Mouse (Mus musculus): ENCODE results near the gene Mtif2. TPM values are rescaled to one million over a fixed set of nuclear protein-coding genes. Genes with fewer than 3 reads are reported as not detected.

Mtif2 gene
- 54.2 and 56.1 TPM in 2 replicates for polyA plus RNA-seq (2016; fragmentation: Nextera tagmentation; extraction: Ambion mirVana)

DNA sequence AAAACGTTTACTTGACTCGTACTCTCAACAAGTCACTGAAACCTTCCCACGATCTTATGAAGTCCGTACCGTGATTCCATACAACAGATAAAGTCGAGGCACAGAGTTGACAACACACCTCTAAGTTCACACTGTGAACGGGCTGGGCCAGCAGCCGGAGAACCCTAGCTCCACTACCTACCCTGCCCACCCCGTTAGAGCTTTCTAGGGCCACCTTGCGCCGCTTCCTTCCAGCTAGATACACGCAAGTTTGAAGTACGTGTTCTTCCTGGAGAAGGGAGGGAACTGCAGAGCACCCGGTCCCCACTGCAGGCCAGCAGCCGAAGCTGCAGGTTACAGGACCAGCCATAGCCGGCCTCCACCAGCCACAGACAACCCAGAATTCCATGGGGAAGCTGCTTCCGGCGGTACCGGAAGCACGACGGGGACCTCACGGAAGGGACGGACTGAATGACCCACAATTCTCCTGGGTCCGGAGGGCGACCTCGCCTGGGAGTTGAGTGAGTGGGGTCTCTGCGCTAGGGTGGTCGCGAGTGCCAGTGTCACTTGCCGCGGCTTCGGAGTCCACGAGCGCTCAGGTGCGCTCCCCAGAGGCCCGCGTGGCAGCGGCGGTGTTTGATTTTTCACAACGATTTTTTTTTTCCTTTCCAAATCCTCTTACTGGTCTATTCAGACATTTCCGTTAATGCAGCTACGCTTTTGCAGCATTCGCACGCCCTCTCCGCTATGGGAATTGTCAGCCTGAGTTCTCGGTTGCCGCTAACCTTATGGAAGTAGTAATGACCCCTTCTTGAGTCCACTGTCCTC is at the start of gene Mtif2:
Mtif2 (plus strand) TSS at position 421 of the 807 bp plus-strand sequence.
- H3K27ac ChIP-seq = peak within 1 kb of the TSS; percentile 82
- peaks cover 19% of the 10 kb centered on the region for H3K4me1 ChIP-seq
- 3% methylated on average over 47 of the region's 47 CpGs for WGBS
- H3K9ac ChIP-seq = peak within 1 kb of the TSS; percentile 69
- ATAC-seq (ENCODE audit: low FRiP score) = peak; percentile 96
- peak within 1 kb of the TSS; percentile 70 for H3K4me2 ChIP-seq
- peaks cover 11% of the 10 kb centered on the region for H3K36me3 ChIP-seq (replicated peaks)
- peak within 1 kb of the TSS; percentile 71 for H3K4me3 ChIP-seq (replicated peaks)
- no peaks in the 10 kb centered on the region for H3K9me3 ChIP-seq
- H3K27me3 ChIP-seq = no peaks in the 10 kb centered on the region

DNA sequence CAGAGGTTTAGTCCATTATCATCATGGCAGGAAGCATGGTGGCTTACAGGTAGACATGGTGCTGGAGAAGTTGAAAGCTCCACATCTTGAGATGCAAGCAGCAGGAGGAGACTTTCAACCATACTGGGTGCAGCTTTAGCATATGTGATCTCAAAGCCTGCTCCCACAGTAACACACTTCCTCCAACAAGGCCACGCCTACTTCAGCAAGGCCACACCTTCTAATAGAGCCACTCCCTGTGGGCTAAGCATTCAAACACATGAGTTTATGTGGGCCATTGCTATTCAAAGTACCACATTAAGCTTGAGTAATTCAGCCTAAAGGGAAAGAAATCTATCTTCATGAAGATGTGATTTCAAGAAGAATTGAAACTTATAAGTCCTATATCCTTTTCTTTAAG is 33.1 kb upstream of the Mtif2 start:
- Histone ChIP-seq H3K27ac (no peak overlapping the region), H3K36me3 (replicated peaks) (peaks cover 26% of the 10 kb centered on the region), H3K4me1 (no peaks in the 10 kb centered on the region), H3K27me3 (no peaks in the 10 kb centered on the region), H3K4me3 (replicated peaks) (no peak overlapping the region), H3K9me3 (no peaks in the 10 kb centered on the region), H3K9ac (no peak overlapping the region), H3K4me2 (no peak overlapping the region)
- no peak for ATAC-seq (ENCODE audit: low FRiP score)
- 96% methylated on average over 1 of the region's 1 CpGs for WGBS

DNA sequence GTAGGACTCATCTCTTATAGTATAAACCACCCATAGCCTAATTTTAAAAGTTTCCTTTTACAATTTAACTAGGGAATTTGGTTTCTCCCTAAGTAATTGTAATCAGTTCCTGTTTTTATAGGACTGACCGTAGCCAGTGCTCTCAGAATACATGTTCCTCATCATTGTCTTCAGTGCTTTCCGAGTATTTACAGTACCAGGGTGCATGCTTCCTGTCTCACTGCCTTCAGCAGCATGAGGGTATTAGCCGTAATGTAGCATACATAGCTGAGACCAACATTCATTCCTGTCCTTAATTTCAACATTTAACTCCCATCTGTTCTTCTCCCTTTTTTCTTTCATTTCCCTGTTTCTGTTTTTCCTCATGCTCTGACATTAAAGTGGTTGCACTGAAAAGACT is 29.2 kb upstream of the Mtif2 start:
- peaks cover 31% of the 10 kb centered on the region for H3K36me3 ChIP-seq (replicated peaks)
- WGBS = 92% methylated on average over 3 of the region's 3 CpGs

DNA sequence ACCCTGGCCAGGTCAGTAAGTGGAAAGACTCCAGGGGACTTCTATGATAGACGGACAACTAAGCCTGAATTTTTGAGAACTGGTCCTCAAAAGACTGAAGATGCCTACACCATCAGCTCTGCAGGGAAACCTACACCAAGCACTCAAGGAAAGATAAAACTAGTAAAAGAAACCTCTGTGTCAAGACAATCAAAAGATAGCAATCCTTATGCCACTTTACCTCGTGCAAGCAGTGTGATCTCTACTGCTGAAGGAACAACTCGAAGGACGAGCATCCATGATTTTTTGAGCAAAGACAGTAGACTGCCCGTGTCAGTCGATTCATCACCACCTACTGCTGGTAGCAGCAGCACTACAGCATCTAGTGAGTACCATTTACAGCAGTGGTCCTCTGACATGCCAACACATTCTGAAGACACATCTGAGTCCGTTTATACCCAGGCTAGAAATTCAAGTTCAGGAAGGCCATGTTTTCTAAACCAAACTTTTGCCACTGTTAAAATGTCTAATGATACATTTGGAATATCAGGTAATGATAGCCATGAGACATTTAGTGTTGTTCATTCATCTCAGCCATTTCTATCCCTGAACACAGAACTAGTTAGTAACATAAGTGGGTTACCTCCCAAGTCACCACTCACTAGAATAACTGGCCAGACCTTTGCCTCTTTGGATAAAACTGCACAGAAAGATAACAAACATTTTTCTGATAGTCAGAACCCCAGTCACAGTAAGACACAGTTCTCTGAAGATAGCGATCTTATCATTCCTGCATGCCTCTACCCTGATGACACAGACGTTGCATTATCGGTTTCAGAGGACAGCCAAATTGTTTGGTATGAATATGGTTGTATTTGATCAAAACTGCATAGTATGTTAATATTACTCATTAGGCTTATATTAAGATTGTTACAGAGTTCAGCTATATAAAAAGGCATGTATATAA is 22.0 kb upstream of the Mtif2 start:
- H3K36me3 ChIP-seq (replicated peaks) = peaks cover 38% of the 10 kb centered on the region
- no peaks in the 10 kb centered on the region for H3K4me1 ChIP-seq
- H3K9ac ChIP-seq = no peak overlapping the region
- H3K4me3 ChIP-seq (replicated peaks) = no peak overlapping the region
- no peak for ATAC-seq (ENCODE audit: low FRiP score)
- 92% methylated on average over 10 of the region's 10 CpGs for WGBS
- H3K27ac ChIP-seq = no peak overlapping the region
- H3K4me2 ChIP-seq = no peak overlapping the region
- H3K27me3 ChIP-seq = no peaks in the 10 kb centered on the region
- no peaks in the 10 kb centered on the region for H3K9me3 ChIP-seq

More for the DNA sequence above, 29.2 kb upstream of the Mtif2 start:
- no peak for ATAC-seq (ENCODE audit: low FRiP score)
- Histone ChIP-seq H3K9ac (no peak overlapping the region), H3K4me3 (replicated peaks) (no peak overlapping the region), H3K27me3 (no peaks in the 10 kb centered on the region), H3K27ac (no peak overlapping the region), H3K9me3 (no peaks in the 10 kb centered on the region), H3K4me1 (no peaks in the 10 kb centered on the region), H3K4me2 (no peak overlapping the region)

DNA sequence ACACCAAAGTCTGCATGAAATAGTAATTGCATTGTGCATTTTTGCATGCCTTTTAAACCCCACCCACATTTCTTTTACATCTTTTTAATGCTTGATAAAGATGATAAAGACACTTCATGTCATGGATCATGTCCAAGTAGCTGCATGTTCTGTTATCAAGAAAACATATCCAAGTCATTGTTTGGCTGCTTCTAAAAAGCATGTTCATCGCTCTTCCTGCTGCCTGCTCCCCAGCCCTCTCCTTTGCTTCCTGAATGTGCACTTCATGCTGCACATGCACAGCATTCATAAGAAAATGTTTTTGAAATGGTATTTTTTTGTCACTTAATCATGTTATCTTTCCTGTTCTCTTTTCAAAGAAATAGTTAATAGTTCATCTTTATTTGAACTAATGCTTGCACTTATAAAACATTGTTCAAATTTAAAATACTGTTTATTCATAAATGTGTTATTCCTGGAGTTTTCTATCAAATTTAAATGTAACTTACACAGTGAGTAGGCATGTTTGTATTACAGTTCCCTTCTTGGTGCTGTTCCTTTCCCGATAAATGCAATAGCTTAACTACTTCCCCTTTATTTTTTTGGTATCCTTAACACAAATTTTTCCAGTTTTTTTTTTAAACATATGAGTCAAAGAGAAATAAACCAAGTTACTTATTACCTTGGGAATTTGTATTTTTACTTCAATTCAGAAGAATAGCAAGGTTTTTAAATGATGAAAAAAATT is 21.1 kb upstream of the Mtif2 start:
- H3K36me3 ChIP-seq (replicated peaks) = peaks cover 34% of the 10 kb centered on the region
- H3K27me3 ChIP-seq = no peaks in the 10 kb centered on the region
- 89% methylated on average over 2 of the region's 2 CpGs for WGBS
- no peak overlapping the region for H3K4me3 ChIP-seq (replicated peaks)
- H3K4me2 ChIP-seq = no peak overlapping the region
- no peaks in the 10 kb centered on the region for H3K4me1 ChIP-seq
- no peak for ATAC-seq (ENCODE audit: low FRiP score)
- H3K9ac ChIP-seq = no peak overlapping the region
- no peaks in the 10 kb centered on the region for H3K9me3 ChIP-seq
- no peak overlapping the region for H3K27ac ChIP-seq

DNA sequence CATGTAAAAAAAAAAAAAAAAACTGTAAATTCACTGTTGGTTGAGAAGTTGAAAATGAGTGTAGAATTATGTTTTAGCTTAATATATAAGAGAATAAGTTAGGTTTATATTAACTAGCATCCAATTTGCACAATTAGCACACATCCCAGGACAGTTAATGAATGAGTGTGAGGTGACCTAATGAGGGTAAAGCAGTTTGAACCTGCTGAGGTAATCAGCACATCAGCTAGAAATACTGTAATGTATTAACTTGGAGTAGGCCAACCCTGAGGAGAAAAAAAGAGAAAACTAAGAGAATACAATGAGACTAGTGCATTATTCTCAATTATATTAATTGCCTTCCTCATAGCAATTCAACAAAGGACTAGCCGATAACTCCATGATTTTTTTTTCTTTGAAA is 16.8 kb upstream of the Mtif2 start:
- no peak overlapping the region for H3K4me3 ChIP-seq (replicated peaks)
- WGBS = 94% methylated on average over 1 of the region's 1 CpGs
- H3K27me3 ChIP-seq = no peaks in the 10 kb centered on the region
- H3K9me3 ChIP-seq = no peaks in the 10 kb centered on the region
- H3K27ac ChIP-seq = no peak overlapping the region
- H3K4me1 ChIP-seq = peaks cover 6% of the 10 kb centered on the region
- ATAC-seq (ENCODE audit: low FRiP score) = no peak
- peaks cover 27% of the 10 kb centered on the region for H3K36me3 ChIP-seq (replicated peaks)
- no peak overlapping the region for H3K9ac ChIP-seq
- H3K4me2 ChIP-seq = no peak overlapping the region

DNA sequence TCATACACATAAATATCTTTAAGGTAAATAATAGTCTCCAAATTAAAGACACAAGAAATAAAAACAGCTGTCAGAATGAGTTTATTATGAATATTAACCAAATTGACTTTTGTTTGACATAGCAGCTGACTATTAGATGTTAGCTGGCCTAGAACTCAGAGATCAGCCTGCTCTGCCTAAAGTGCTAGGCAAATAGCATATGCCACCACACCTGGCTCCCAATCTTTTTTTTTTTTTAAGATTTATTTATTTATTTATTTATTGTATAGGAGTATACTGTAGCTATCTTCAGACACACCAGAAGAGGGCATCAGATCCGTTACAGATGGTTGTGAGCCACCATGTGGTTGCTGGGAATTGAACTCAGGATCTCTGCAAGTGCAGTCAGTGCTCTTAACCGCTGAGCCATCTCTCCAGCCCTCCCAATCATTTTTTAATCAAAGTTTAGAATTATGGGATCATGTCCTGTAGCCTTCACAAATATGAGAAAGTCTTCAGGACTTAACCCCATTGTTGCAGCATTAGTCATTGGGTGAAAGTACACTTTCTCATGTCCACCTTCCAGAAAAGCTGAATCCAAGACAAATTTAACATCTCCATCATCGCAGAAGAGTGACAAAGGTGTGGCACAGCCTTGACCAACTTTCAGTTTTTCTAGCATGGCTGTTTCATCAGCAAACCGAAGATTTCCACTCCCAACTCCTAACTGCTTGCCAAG is 13.2 kb upstream of the Mtif2 start:
- 90% methylated on average over 4 of the region's 4 CpGs for WGBS
- Histone ChIP-seq H3K4me2 (no peak overlapping the region), H3K4me1 (peaks cover 7% of the 10 kb centered on the region), H3K9me3 (no peaks in the 10 kb centered on the region), H3K36me3 (replicated peaks) (peaks cover 12% of the 10 kb centered on the region; the same call in 1 of the 2 replicates), H3K27ac (no peak overlapping the region), H3K27me3 (no peaks in the 10 kb centered on the region), H3K4me3 (replicated peaks) (no peak overlapping the region), H3K9ac (no peak overlapping the region)
- no peak for ATAC-seq (ENCODE audit: low FRiP score)

DNA sequence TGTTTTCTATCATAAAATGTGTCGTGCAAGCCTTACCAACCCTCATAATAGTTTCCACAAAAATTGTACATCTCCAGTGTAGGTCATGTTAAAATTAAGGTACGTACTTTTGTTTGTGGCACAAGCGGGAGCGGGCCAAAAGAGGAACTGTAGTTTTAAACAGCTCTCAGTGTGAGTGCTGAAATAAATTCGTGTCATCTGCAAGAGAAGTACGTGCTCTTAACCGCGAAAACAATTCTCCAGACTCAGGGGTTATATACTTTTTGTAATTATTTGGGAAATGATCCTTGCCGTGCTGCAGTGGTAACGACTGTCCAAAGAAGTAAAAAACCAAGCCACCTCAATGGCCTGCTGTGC is 11.9 kb upstream of the Mtif2 start:
- Histone ChIP-seq H3K9me3 (no peaks in the 10 kb centered on the region), H3K4me3 (replicated peaks) (peak overlapping the region; percentile 60), H3K27me3 (no peaks in the 10 kb centered on the region), H3K9ac (peak overlapping the region; percentile 76), H3K4me2 (peak overlapping the region; percentile 66), H3K4me1 (peaks cover 7% of the 10 kb centered on the region), H3K36me3 (replicated peaks) (peaks cover 12% of the 10 kb centered on the region; the same call in 1 of the 2 replicates), H3K27ac (peak overlapping the region; percentile 69; the same call in 1 of the 2 replicates)
- ATAC-seq (ENCODE audit: low FRiP score) = no peak
- WGBS = 33% methylated on average over 10 of the region's 10 CpGs

DNA sequence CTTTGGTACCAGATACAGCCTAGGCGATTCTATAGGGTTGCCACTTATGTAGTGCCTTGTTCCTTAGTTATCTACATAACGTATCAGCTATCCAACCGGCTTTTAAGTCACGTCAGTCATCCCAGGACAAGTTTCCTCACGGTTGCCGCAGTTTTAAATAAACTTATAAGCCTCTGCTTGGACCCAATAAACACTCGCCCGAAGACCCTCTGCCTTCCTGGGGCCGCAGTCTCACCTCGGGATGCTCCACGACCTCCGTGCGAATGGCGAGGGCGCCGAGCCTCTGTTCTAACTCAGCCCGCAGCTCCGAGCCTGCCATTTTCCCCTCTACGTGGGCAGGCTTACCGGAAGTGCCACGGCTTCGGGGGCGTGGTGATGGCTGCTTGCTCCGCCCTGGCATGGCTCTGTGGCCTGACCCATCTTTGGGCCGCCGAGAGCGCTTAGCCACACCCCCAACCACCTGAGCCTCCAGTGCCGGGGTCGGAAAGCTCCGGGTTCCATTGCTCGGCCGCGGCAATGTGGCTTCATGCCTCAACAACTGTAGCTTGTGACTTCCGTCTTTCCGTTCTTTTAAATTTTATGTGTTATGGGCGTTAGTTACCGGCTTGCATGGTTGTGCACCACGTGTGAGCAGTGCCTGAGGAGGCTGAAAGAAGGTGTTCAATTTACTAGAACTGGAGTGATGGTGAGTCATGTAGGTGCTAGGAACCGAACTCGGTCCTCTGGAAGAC is 11.4 kb upstream of the Mtif2 start, which contains the start of gene Prorsd1:
Prorsd1 (minus strand) TSS at position 352 of the 731 bp plus-strand sequence.
- Histone ChIP-seq H3K36me3 (replicated peaks) (peaks cover 12% of the 10 kb centered on the region; the same call in 1 of the 2 replicates), H3K9ac (peak within 1 kb of the TSS; percentile 76), H3K4me3 (replicated peaks) (peak within 1 kb of the TSS; percentile 60), H3K27ac (peak within 1 kb of the TSS; percentile 69; the same call in 1 of the 2 replicates), H3K4me1 (peaks cover 7% of the 10 kb centered on the region), H3K9me3 (no peaks in the 10 kb centered on the region), H3K27me3 (no peaks in the 10 kb centered on the region), H3K4me2 (peak within 1 kb of the TSS; percentile 66)
- peak; percentile 98 for ATAC-seq (ENCODE audit: low FRiP score)
- 2% methylated on average over 40 of the region's 40 CpGs for WGBS

DNA sequence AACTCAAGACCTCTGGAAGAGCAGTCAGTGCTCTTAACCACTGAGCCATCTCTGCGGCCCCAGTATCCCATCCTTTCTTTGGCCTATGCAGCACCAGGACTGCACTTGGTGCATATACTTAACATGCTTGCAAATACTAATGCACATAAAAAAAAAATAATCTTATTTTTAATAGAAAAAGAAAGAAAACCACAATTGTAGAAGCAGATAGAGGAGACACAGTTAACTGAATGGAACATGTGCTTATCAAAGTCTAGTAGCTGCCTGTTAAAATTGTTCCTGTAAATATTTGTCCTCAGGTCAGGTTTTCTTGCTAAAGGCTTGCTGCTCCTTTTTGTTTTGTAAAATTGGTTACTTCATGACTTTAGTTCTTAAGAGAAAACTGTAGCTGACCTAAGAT is 12.0 kb downstream of the Mtif2 start:
- H3K4me3 ChIP-seq (replicated peaks) = no peak overlapping the region
- peaks cover 54% of the 10 kb centered on the region for H3K36me3 ChIP-seq (replicated peaks)
- H3K27me3 ChIP-seq = no peaks in the 10 kb centered on the region
- no peaks in the 10 kb centered on the region for H3K9me3 ChIP-seq
- no peak for ATAC-seq (ENCODE audit: low FRiP score)
- no peak overlapping the region for H3K4me2 ChIP-seq
- 94% methylated on average over 1 of the region's 1 CpGs for WGBS
- no peak overlapping the region for H3K27ac ChIP-seq
- H3K4me1 ChIP-seq = no peaks in the 10 kb centered on the region
- no peak overlapping the region for H3K9ac ChIP-seq
